Mouse (Mus musculus): ENCODE results near the gene Egln1. TPM values are rescaled to one million over a fixed set of nuclear protein-coding genes. Genes with fewer than 3 reads are reported as not detected.

Gene Egln1
- total and polyA plus RNA-seq, 3 experiments = 47.1 to 55.0 TPM; not detected in 1

DNA sequence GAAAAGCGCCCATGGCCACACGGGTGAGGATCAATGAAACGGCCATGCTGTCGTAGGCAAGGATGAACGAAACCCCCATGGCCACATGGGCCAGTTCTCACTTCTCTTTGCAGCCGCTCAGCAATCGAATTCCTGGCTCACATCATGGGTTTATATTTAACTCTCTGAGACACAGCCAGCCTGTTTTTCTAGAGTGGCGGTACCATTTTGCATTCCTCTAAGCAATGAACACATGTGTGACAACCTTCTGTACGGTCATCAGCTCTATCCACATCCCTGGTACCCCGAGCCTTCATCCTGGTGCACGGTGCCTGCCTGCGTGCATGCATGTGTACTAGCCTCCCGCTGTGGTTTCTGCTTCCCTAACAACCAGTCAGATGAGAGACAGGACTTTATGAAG, 19.0 kb downstream of the Egln1 start:
- TF ChIP-seq GATA1 (IDR thresholded peaks at IDR 0.05; ENCODE audit: low read depth, low read length) (no peak), TBP (IDR thresholded peaks at IDR 0.05; ENCODE audit: low read depth, low read length) (no peak), MYC (IDR thresholded peaks at IDR 0.05; ENCODE audit: low read depth, low read length) (no peak), UBTF (IDR thresholded peaks at IDR 0.05; ENCODE audit: borderline replicate concordance, insufficient read depth, low read depth, low read length) (no peak), ETS1 (IDR thresholded peaks at IDR 0.05; ENCODE audit: low read depth, low read length) (no peak), MXI1 (IDR thresholded peaks at IDR 0.05; ENCODE audit: low read depth, low read length) (no peak)
- Histone ChIP-seq H3K36me3 (ENCODE audit: control insufficient read depth in 1 of 2, insufficient read depth in 2 of 2, low read length in 2 of 2) (peaks cover 0 to 6% of the 10 kb centered on the region in 2 experiments; a peak in 2 of 4 replicates), H3K27me3 (ENCODE audit: control insufficient read depth in 1 of 2, insufficient read depth in 2 of 2, low read length in 2 of 2) (no peaks in the 10 kb centered on the region), H3K9me3 (replicated peaks; ENCODE audit: insufficient read depth, low read length) (no peaks in the 10 kb centered on the region), H3K4me1 (ENCODE audit: control insufficient read depth in 1 of 2, insufficient read depth in 2 of 2, low read length in 2 of 2) (no peaks in the 10 kb centered on the region), H3K9ac (ENCODE audit: control insufficient read depth, low read depth, low read length, poor library complexity, severe bottlenecking) (no peak overlapping the region), H3K4me3 (ENCODE audit: control insufficient read depth in 1 of 2, insufficient read depth in 1 of 2, low read depth in 2 of 2, low read length in 2 of 2) (no peak overlapping the region), H3K27ac (ENCODE audit: control insufficient read depth, low read depth, low read length) (no peak overlapping the region), H3K79me2 (ENCODE audit: control insufficient read depth, insufficient read depth, low read length, poor library complexity) (peaks cover 22% of the 10 kb centered on the region)
- DNase-seq (ENCODE audit: low read depth, low spot score) = no peak

GRCm38 (mm10) chr8:124929006-124929405, 20.1 kb downstream of the Egln1 start:
- Histone ChIP-seq H3K4me3 (ENCODE audit: control insufficient read depth in 1 of 2, insufficient read depth in 1 of 2, low read depth in 2 of 2, low read length in 2 of 2) (no peak overlapping the region), H3K9ac (ENCODE audit: control insufficient read depth, low read depth, low read length, poor library complexity, severe bottlenecking) (no peak overlapping the region), H3K79me2 (ENCODE audit: control insufficient read depth, insufficient read depth, low read length, poor library complexity) (peaks cover 18% of the 10 kb centered on the region), H3K36me3 (ENCODE audit: control insufficient read depth in 1 of 2, insufficient read depth in 2 of 2, low read length in 2 of 2) (peaks cover 0 to 6% of the 10 kb centered on the region in 2 experiments; a peak in 2 of 4 replicates), H3K27me3 (ENCODE audit: control insufficient read depth in 1 of 2, insufficient read depth in 2 of 2, low read length in 2 of 2) (no peaks in the 10 kb centered on the region), H3K9me3 (replicated peaks; ENCODE audit: insufficient read depth, low read length) (no peaks in the 10 kb centered on the region), H3K4me1 (ENCODE audit: control insufficient read depth in 1 of 2, insufficient read depth in 2 of 2, low read length in 2 of 2) (no peaks in the 10 kb centered on the region), H3K27ac (ENCODE audit: control insufficient read depth, low read depth, low read length) (no peak overlapping the region)
- no peak for TF ChIP-seq BHLHE40 (IDR thresholded peaks at IDR 0.05; ENCODE audit: borderline replicate concordance, low read depth, low read length)
- no peak for TF ChIP-seq TCF12 (IDR thresholded peaks at IDR 0.05; ENCODE audit: low read depth, low read length)
- no peak for TF ChIP-seq E2F4 (IDR thresholded peaks at IDR 0.05; ENCODE audit: borderline replicate concordance, low read depth, low read length)
- TF ChIP-seq SMC3 (IDR thresholded peaks at IDR 0.05; ENCODE audit: low read depth, low read length) = no peak
- TF ChIP-seq HCFC1 (IDR thresholded peaks at IDR 0.05; ENCODE audit: low read depth, low read length) = no peak
- TF ChIP-seq USF1 (IDR thresholded peaks at IDR 0.05; ENCODE audit: low read depth, low read length) = no peak
- TF ChIP-seq ELF1 (IDR thresholded peaks at IDR 0.05; ENCODE audit: low read depth, low read length) = no peak
- no peak for TF ChIP-seq ZC3H11A (IDR thresholded peaks at IDR 0.05; ENCODE audit: low read depth, low read length)
- no peak for TF ChIP-seq KAT2A (conservative IDR thresholded peaks at IDR 0.05; ENCODE audit: low read depth, low read length)
- no peak for TF ChIP-seq CHD2 (IDR thresholded peaks at IDR 0.05; ENCODE audit: low read length)
- TF ChIP-seq NELFE (IDR thresholded peaks at IDR 0.05; ENCODE audit: low read depth, low read length) = no peak
- TF ChIP-seq NRF1 (IDR thresholded peaks at IDR 0.05; ENCODE audit: insufficient read depth, low read depth, low read length, poor library complexity, severe bottlenecking) = no peak
- TF ChIP-seq EP300 (IDR thresholded peaks at IDR 0.05; ENCODE audit: low read depth in 1 of 2, low read length in 2 of 2) = no peak
- no peak for TF ChIP-seq MAX (IDR thresholded peaks at IDR 0.05; ENCODE audit: low read length)
- TF ChIP-seq SIN3A (IDR thresholded peaks at IDR 0.05; ENCODE audit: low read length) = no peak
- no peak for TF ChIP-seq MAFK (IDR thresholded peaks at IDR 0.05; ENCODE audit: borderline replicate concordance, low read depth, low read length)
- no peak for TF ChIP-seq MXI1 (IDR thresholded peaks at IDR 0.05; ENCODE audit: low read depth, low read length)
- TF ChIP-seq JUND (IDR thresholded peaks at IDR 0.05; ENCODE audit: low read depth, low read length) = no peak
- TF ChIP-seq RCOR1 (IDR thresholded peaks at IDR 0.05; ENCODE audit: low read depth, low read length) = no peak
- DNase-seq (ENCODE audit: low read depth, low spot score) = no peak
